Mouse (Mus musculus): ENCODE data around the gene Tmem229b.

DNA sequence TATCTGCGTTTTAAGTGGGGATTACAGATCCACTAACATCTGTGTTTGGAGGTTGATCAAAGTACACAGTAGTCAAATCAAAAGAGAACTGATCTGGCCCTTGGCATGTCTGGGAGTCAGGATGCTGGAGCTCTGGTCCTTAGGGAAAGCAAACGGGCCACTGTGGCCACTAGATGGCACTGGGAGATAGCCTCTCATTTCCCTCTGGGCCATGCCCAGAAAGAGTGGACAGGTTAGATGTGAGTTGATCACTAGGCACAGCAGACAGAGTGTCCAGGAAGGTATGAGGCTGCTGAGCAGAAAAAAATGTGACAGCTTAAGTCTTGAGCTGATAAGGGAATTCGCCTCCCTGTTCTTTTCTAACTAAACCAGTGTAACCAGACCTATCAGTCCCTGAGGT lies 15.5 kb upstream of the Tmem229b start:
- peak; percentile 90 for TF ChIP-seq CTCF (IDR thresholded peaks at IDR 0.05; ENCODE audit: low read depth, low read length)
- no peak for TF ChIP-seq EP300 (IDR thresholded peaks at IDR 0.05; ENCODE audit: insufficient read depth, low read depth, low read length)
- TF ChIP-seq POLR2A (IDR thresholded peaks at IDR 0.05; ENCODE audit: insufficient read depth, low read length) = no peak

Measured in ES-Bruce4 (cell line).